Mouse (Mus musculus): ENCODE data around the gene Gbp6. TPM values are rescaled to one million over a fixed set of nuclear protein-coding genes. Genes with fewer than 3 reads are reported as not detected.
"Not testable (repeated sequence)": the region's sequence is repeated elsewhere in the genome, so short reads cannot be mapped to it uniquely, and the experiment has no call there.

The Gbp6 gene
- total RNA-seq (2017), result 14.3 and 18.6 TPM in 2 replicates

GRCm38 (mm10) chr5:105293226-105294165, at the start of gene Gbp6, which contains the start of gene Gm43302:
Gene Gbp6, minus strand, starts transcription at chr5:105293698.
Gene Gm43302, minus strand, starts transcription at chr5:105293695.
- ATAC-seq (replicated peaks in 1 of 2; ENCODE audit: insufficient read depth in 1 of 2, low FRiP score in 2 of 2, low TSS enrichment in 1 of 2, low read depth in 1 of 2, poor library complexity in 2 of 2, severe bottlenecking in 2 of 2), result not testable (repeated sequence)

GRCm38 (mm10) chr5:105341281-105341680, 47.8 kb upstream of the Gbp6 start:
- no peak for ATAC-seq (replicated peaks in 1 of 2; ENCODE audit: insufficient read depth in 1 of 2, low FRiP score in 2 of 2, low TSS enrichment in 1 of 2, low read depth in 1 of 2, poor library complexity in 2 of 2, severe bottlenecking in 2 of 2)

GRCm38 (mm10) chr5:105322543-105322942, 29.0 kb upstream of the Gbp6 start:
- ATAC-seq (replicated peaks in 1 of 2; ENCODE audit: insufficient read depth in 1 of 2, low FRiP score in 2 of 2, low TSS enrichment in 1 of 2, low read depth in 1 of 2, poor library complexity in 2 of 2, severe bottlenecking in 2 of 2), result no peak; a peak in 1 of 4 replicates

- ATAC-seq (replicated peaks in 1 of 2; ENCODE audit: insufficient read depth in 1 of 2, low FRiP score in 2 of 2, low TSS enrichment in 1 of 2, low read depth in 1 of 2, poor library complexity in 2 of 2, severe bottlenecking in 2 of 2), result no peak
These were observed 17.4 kb upstream of the Gbp6 start for GRCm38 (mm10) chr5:105310941-105311340.

GRCm38 (mm10) chr5:105309148-105309547, 15.7 kb upstream of the Gbp6 start:
- peak in 1 of 2 experiments; percentile 22; a peak in 1 of 4 replicates for ATAC-seq (replicated peaks in 1 of 2; ENCODE audit: insufficient read depth in 1 of 2, low FRiP score in 2 of 2, low TSS enrichment in 1 of 2, low read depth in 1 of 2, poor library complexity in 2 of 2, severe bottlenecking in 2 of 2)

- ATAC-seq (replicated peaks in 1 of 2; ENCODE audit: insufficient read depth in 1 of 2, low FRiP score in 2 of 2, low TSS enrichment in 1 of 2, low read depth in 1 of 2, poor library complexity in 2 of 2, severe bottlenecking in 2 of 2), result not testable (repeated sequence)
These were observed 13.4 kb upstream of the Gbp6 start for GRCm38 (mm10) chr5:105306946-105307345.

GRCm38 (mm10) chr5:105306159-105306581, 12.7 kb upstream of the Gbp6 start:
- no peak for ATAC-seq (replicated peaks in 1 of 2; ENCODE audit: insufficient read depth in 1 of 2, low FRiP score in 2 of 2, low TSS enrichment in 1 of 2, low read depth in 1 of 2, poor library complexity in 2 of 2, severe bottlenecking in 2 of 2)

GRCm38 (mm10) chr5:105305671-105306070, 12.2 kb upstream of the Gbp6 start:
- ATAC-seq (replicated peaks in 1 of 2; ENCODE audit: insufficient read depth in 1 of 2, low FRiP score in 2 of 2, low TSS enrichment in 1 of 2, low read depth in 1 of 2, poor library complexity in 2 of 2, severe bottlenecking in 2 of 2), result not testable (repeated sequence)

GRCm38 (mm10) chr5:105301963-105302362, 8.5 kb upstream of the Gbp6 start:
- ATAC-seq (replicated peaks in 1 of 2; ENCODE audit: insufficient read depth in 1 of 2, low FRiP score in 2 of 2, low TSS enrichment in 1 of 2, low read depth in 1 of 2, poor library complexity in 2 of 2, severe bottlenecking in 2 of 2), result no peak

GRCm38 (mm10) chr5:105301531-105301930, 8.0 kb upstream of the Gbp6 start:
- ATAC-seq (replicated peaks in 1 of 2; ENCODE audit: insufficient read depth in 1 of 2, low FRiP score in 2 of 2, low TSS enrichment in 1 of 2, low read depth in 1 of 2, poor library complexity in 2 of 2, severe bottlenecking in 2 of 2), result no peak

- no peak for ATAC-seq (replicated peaks in 1 of 2; ENCODE audit: insufficient read depth in 1 of 2, low FRiP score in 2 of 2, low TSS enrichment in 1 of 2, low read depth in 1 of 2, poor library complexity in 2 of 2, severe bottlenecking in 2 of 2)
These were observed 2.2 kb upstream of the Gbp6 start for GRCm38 (mm10) chr5:105295746-105296145.

- ATAC-seq (replicated peaks in 1 of 2; ENCODE audit: insufficient read depth in 1 of 2, low FRiP score in 2 of 2, low TSS enrichment in 1 of 2, low read depth in 1 of 2, poor library complexity in 2 of 2, severe bottlenecking in 2 of 2), result no peak
These were observed 1.0 kb downstream of the Gbp6 start for GRCm38 (mm10) chr5:105292492-105292891.

GRCm38 (mm10) chr5:105290921-105291320, 2.6 kb downstream of the Gbp6 start:
- peak; percentile 72 to 78 for ATAC-seq (replicated peaks in 1 of 2; ENCODE audit: insufficient read depth in 1 of 2, low FRiP score in 2 of 2, low TSS enrichment in 1 of 2, low read depth in 1 of 2, poor library complexity in 2 of 2, severe bottlenecking in 2 of 2)

GRCm38 (mm10) chr5:105260673-105261072, 32.8 kb downstream of the Gbp6 start:
- peak; percentile 95 to 98 for ATAC-seq (replicated peaks in 1 of 2; ENCODE audit: insufficient read depth in 1 of 2, low FRiP score in 2 of 2, low TSS enrichment in 1 of 2, low read depth in 1 of 2, poor library complexity in 2 of 2, severe bottlenecking in 2 of 2)

- ATAC-seq (replicated peaks in 1 of 2; ENCODE audit: insufficient read depth in 1 of 2, low FRiP score in 2 of 2, low TSS enrichment in 1 of 2, low read depth in 1 of 2, poor library complexity in 2 of 2, severe bottlenecking in 2 of 2), result no peak
These were observed 41.0 kb downstream of the Gbp6 start for GRCm38 (mm10) chr5:105252491-105252890.

GRCm38 (mm10) chr5:105244741-105245140, 48.8 kb downstream of the Gbp6 start:
- ATAC-seq (replicated peaks in 1 of 2; ENCODE audit: insufficient read depth in 1 of 2, low FRiP score in 2 of 2, low TSS enrichment in 1 of 2, low read depth in 1 of 2, poor library complexity in 2 of 2, severe bottlenecking in 2 of 2), result peak; percentile 87 to 93

- ATAC-seq (replicated peaks in 1 of 2; ENCODE audit: insufficient read depth in 1 of 2, low FRiP score in 2 of 2, low TSS enrichment in 1 of 2, low read depth in 1 of 2, poor library complexity in 2 of 2, severe bottlenecking in 2 of 2), result not testable (repeated sequence)
These were observed 52.5 kb downstream of the Gbp6 start for GRCm38 (mm10) chr5:105240982-105241381.

GRCm38 (mm10) chr5:105239483-105240047, 53.9 kb downstream of the Gbp6 start, which contains the start of gene Gbp10:
Gene Gbp10, minus strand, starts transcription at chr5:105239533.
- peak; percentile 43 to 58 for ATAC-seq (replicated peaks in 1 of 2; ENCODE audit: insufficient read depth in 1 of 2, low FRiP score in 2 of 2, low TSS enrichment in 1 of 2, low read depth in 1 of 2, poor library complexity in 2 of 2, severe bottlenecking in 2 of 2)
